Mouse (Mus musculus) macrophage (primary cell): ENCODE measurements around the gene Mpig6b. TPM values are rescaled to one million over a fixed set of nuclear protein-coding genes. Genes with fewer than 3 reads are reported as not detected.

ENCODE experiments used
- H3K27ac ChIP-seq: fragments of 350-480 bp; formaldehyde crosslinking; 2 replicates; pipeline ENCODE4 v1.9.0; 2021
- H3K36me3 ChIP-seq: fragments of 350-480 bp; formaldehyde crosslinking; 2 replicates; pipeline ENCODE4 v1.9.0; 2021; ENCODE audit errors: inconsistent target
- H3K4me3 ChIP-seq: fragments of 350-480 bp; formaldehyde crosslinking; 2 replicates; pipeline ENCODE4 v1.9.0; 2021; ENCODE audit errors: inconsistent target
- H3K79me2 ChIP-seq: fragments of 350-480 bp; formaldehyde crosslinking; 2 replicates; pipeline ENCODE4 v1.9.0; 2021; ENCODE audit errors: inconsistent target
- WGBS: methylation state at CpG from one replicate; pipeline ENCODE4 v1.1.7; 2026; ENCODE audit warnings: inconsistent platforms; ENCODE audit not compliant: missing documents; 5-methylcytosine and 5-hydroxymethylcytosine counted together
- polyA plus RNA-seq: library from polyadenylated mRNA; stranded (reverse); fragments of 250-400 nt; gene quantifications from 3 replicates; pipeline ENCODE4 v1.2.4, GENCODE M21; 2018; ENCODE audit warnings: inconsistent platforms

Gene Mpig6b
- polyA plus RNA-seq, 1 experiment from 2014 or later, result 0.17 TPM

DNA sequence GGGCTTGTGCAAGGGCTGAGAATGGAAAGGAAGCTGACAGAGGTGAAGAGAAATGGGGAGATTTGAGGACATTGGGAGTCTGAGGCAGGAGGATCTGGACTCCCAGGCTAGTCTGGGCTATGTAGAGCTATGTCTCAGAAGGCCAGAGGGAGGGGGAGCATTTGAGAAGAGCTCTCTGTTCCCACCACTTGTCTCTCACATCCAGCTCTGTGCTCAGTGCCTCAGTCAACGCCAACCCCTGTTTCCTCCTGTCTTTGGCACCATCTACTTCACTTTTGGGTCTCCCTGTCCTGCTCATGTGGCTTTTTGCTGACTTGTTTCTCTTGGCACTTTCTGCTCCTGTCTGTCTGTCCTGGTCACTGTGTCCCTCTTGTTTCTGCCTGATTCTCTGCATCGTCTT lies 11.3 kb upstream of the Mpig6b start:
- Histone ChIP-seq H3K4me3 (peak overlapping the region; percentile 29), H3K79me2 (no peaks in the 10 kb centered on the region), H3K36me3 (no peaks in the 10 kb centered on the region), H3K27ac (0 out of 2 replicates have a peak overlapping the region, but pooled peaks have one; percentile 19)
- 28% methylated on average over 2 of the region's 2 CpGs for WGBS

DNA sequence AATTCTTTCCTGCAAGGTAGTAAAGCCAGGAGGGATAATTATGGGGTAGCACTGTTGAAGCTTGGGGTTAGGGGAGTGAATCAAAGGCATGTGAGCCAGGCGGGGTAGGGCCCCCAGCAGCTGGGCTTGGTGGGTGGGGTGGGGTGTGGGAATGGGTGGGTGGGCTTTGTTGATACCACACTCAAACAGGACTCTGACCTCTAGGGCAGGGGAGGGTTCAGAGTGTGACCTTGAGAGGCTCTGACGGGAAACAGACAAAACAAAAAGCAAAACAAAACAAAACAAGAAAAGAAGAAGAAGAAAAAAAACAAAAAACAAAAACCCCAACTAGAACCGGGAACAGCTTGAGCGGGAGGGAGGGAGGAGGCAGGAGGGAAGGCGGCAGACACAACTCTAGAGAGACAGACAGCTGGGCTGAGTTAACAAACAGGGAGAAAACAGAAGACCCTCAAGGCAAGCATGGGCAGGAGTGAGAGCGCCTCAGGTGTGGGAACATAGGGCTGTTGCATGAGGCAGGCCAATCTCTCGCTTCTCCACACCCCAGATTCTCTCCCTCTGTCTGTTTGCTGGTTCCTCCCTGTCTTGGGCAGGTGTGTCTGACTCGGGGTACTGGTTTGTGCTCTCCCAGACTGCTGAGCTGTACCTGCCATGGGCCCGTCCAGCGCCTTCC lies 10.7 kb upstream of the Mpig6b start, which contains the start of gene Ly6g6e:
Gene Ly6g6e (plus strand): TSS at position 396 of the 670 bp plus-strand sequence.
- WGBS, result 68% methylated on average over 10 of the region's 10 CpGs
- Histone ChIP-seq H3K79me2 (no peaks in the 10 kb centered on the region), H3K4me3 (peak within 1 kb of the TSS; percentile 29), H3K27ac (peak within 1 kb of the TSS; percentile 19; the same call in 1 of the 2 replicates), H3K36me3 (no peaks in the 10 kb centered on the region)

DNA sequence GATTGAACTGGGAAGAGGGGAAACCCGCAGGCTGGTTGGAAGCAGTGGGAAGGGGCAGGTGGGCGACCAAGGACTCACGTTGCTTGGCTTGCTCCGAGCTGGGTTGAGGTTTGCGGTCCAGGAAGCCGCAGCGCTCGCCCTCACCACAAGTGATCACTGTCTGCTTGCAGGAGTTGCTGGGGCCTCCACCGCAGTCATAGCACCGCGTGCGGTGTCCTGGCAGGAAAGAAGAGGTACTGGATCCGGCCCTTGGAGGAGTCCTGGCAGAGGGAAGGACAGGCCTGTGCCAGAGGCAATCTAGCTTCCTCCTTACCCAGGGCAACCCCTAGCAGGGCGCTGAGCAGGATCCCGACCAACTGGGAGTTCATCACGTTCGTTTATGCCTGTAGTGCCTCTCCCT lies 8.1 kb upstream of the Mpig6b start:
- H3K36me3 ChIP-seq, result no peaks in the 10 kb centered on the region
- no peak overlapping the region for H3K27ac ChIP-seq
- H3K79me2 ChIP-seq, result no peaks in the 10 kb centered on the region
- WGBS, result 18% methylated on average over 17 of the region's 17 CpGs
- no peak overlapping the region for H3K4me3 ChIP-seq

DNA sequence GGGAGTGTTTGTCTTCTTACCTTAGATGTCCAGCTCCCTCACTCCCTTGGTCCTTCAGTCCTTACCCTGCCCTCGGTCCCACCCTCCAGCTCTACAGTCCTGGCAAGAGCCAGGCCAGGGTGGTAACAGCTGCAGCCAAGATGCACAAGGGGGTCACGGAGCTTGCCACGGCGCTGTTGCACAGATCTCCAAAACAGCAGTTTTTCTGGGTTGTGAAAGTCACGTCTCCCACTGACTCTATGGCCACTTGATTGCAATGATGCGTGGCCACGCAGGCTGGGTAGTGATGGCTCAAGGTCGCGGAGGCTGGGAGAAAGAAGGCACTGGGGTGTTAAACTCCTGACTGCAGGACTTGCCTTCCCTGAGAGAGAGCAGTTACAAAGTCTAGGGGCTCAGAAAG lies 5.5 kb upstream of the Mpig6b start:
- no peak overlapping the region for H3K4me3 ChIP-seq

DNA sequence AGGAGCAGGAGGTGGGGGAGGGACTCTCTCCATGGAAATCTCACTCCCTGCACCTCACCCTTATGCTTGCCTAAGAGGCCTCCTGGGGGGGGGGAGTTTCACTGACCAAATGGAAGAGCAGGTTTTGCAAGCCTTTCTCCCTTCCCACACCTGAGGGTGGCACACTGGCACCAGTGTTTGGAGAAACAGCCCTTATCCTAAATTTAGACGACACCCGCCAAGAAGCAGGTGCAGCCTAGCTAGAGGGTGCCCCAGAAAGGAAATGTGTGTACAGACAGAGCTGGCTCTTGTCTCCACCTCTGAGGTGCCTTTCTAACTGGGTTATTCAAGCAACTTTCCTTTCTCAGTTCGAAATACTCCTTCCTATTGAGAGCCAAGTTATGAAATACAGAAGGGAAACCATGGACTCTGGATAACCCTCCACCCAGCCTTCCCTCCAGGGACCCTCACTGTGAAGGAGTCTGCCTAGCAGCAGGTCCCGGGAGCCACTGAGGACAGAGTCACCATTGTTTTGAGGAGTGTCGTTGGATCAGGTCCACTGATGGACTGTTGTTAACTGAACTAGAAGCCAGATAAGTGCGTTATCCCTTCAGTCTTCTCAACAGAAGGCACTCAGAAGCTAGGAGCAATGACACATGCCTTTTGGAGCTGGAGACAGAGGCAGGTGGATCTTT lies 4.7 kb upstream of the Mpig6b start:
- H3K36me3 ChIP-seq, result no peaks in the 10 kb centered on the region
- H3K27ac ChIP-seq, result no peak overlapping the region
- WGBS, result 57% methylated on average over 5 of the region's 6 CpGs
- no peak overlapping the region for H3K4me3 ChIP-seq
- H3K79me2 ChIP-seq, result no peaks in the 10 kb centered on the region

More for the DNA sequence above, 5.5 kb upstream of the Mpig6b start:
- Histone ChIP-seq H3K36me3 (no peaks in the 10 kb centered on the region), H3K27ac (no peak overlapping the region), H3K79me2 (no peaks in the 10 kb centered on the region)
- WGBS, result 85% methylated on average over 8 of the region's 9 CpGs

DNA sequence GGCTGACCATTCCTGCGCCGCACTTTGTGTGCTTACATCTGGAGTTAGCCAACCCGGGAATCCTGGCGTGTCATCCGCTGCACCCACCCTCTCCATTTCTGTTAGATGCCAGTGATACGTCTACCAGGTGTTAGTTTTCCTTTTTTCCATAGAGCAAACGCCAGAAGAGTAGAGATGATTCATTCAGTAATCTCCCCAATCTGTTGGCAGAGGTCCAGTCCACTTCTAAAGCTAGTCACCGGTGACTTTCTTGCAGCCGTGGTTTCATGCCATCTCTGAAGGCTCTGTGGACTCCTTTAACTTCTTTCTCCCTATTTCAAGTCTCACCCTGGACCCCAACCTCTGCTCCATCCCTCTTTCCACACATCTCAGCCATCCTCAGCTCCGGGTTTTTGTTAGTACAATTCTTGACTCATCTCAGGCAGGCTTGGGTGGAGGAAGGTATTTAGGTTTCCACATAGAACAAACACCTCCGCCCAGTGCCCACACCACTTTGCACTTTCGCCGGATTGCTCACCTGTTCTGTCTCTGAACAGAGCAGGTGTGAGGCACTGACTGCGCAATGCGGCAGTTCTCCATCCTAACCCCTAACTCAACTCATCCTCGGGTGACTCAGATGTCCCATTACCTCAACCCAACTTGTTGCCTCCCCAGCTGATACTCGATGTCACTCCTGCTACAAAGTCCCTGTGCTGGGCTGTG lies 2.4 kb upstream of the Mpig6b start:
- Histone ChIP-seq H3K4me3 (no peak overlapping the region), H3K27ac (no peak overlapping the region), H3K79me2 (no peaks in the 10 kb centered on the region), H3K36me3 (no peaks in the 10 kb centered on the region)
- WGBS, result 74% methylated on average over 17 of the region's 17 CpGs

DNA sequence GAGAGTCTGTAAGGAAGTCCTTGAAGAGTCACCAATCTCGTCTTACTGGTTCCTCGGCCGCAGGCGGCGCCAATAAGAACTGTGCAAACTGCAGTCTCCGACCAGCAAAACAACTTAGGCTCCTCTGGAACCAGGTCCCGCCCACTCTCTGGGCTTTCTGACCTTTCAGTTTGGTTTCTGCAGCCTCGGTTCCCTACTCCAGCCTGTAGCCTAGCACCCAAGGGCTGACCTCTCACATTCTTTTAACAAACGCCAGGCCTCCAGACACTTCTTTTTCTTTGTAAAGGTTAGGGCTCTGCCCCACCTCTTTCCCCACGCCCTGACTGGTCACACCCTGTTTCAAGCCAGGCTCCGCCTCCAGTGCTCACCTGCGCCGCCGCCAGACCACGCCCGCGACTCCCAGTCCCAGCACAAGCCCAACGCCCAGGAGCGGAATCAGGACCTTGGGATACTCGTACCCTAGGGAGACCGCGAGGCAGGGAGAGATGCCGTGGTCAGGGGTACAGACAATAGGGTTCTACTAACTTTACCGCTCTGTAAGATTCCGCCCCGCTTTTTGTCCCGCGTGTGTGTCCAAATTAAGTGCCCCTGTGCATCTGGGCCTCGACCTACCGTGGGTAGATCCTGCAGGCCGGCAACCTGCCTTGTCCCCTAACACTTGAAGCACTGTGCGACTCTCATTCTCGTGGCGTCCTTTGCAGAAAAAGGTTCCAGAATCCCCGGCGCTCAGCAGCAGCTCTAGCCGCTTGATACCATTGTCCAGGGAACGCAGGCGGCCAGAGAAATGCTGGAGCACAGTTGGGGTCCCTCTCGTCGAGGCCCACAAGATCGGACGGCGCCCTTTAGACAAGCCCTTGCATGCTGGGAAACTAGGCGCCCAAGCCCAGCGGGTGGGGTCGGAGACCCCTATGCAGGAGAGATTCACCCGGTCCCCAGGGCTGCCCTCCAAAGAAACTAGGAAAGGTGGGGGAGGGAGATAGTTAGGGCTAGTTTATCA lies 735 bp downstream of the Mpig6b start, which contains the start of gene Ly6g6c:
Gene Ly6g6c (plus strand): TSS at position 438 of the 997 bp plus-strand sequence.
- Histone ChIP-seq H3K36me3 (no peaks in the 10 kb centered on the region), H3K79me2 (no peaks in the 10 kb centered on the region), H3K4me3 (peak within 1 kb of the TSS; percentile 10; the same call in 1 of the 2 replicates), H3K27ac (no peak within 1 kb of the TSS)
- 4% methylated on average over 47 of the region's 48 CpGs for WGBS

DNA sequence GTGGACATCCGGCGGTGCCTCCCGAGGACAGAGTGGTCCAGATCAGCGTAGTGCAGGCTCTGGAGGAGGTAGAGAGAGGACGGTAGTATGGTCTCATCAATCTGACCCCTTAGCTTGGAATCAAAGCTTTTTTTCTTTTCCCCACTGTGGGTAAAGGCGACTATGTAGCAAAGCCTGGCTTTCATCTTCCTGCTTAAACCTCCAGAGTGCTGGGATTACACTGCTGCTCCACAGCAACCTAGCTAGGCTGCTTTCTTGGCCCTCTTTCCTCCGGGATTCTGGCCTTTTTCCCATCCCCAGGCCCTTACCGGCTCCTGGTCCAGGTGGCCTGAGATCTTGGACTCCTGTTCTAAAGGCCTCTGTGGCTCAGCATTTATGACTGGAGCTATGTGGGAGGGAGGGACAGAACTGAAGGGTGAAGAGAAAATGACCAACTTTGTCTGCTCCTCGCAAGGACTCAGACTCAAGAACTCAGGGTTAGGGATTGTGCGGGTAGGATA lies 1.6 kb downstream of the Mpig6b start:
- Histone ChIP-seq H3K27ac (no peak overlapping the region), H3K36me3 (no peaks in the 10 kb centered on the region), H3K79me2 (no peaks in the 10 kb centered on the region), H3K4me3 (peak overlapping the region; percentile 10; the same call in 1 of the 2 replicates)
- 72% methylated on average over 10 of the region's 10 CpGs for WGBS

DNA sequence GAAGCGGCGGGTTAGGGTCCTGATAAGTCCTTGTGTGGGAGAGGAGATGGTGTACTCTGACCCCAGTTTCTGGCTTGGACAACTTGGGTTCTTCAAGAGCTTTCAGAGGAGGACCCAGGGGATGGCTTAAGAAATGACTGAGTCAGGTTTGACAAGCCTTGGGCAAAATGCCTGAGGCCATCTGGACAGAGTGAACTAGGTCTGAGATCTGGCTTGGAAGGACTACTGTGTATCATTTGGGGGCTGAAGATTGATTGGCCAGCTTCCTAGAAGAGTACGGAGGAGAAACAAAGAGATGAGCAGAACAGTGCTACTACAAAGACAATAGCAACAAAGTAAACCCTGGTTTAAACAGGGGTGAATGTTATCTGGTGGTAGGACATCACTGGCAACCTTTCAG lies 2.5 kb downstream of the Mpig6b start:
- Histone ChIP-seq H3K27ac (no peak overlapping the region), H3K4me3 (no peak overlapping the region), H3K79me2 (no peaks in the 10 kb centered on the region), H3K36me3 (peaks cover 1% of the 10 kb centered on the region; the same call in 1 of the 2 replicates)
- 100% methylated on average over 3 of the region's 3 CpGs for WGBS

DNA sequence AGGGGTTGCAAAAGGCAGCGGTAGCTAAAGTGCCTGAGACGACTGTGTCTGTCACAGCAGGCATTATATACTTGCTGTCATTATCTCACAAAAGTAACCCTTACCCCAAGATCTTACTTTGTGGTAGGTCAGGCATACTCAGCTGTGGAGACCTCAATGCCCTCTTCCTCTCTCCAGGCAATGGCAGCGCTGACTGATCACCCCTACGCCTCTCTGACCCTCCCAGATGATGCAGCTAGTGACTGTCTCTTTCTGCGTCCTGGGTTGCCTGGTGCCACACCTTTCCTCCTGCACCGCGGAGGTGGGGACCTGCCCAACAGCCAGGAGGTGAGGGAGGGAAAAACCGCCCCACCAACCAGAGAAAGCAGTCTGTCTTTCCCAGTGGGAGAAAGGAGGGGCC lies 4.7 kb downstream of the Mpig6b start:
- H3K79me2 ChIP-seq, result no peaks in the 10 kb centered on the region
- peaks cover 16% of the 10 kb centered on the region; the same call in 1 of the 2 replicates for H3K36me3 ChIP-seq
- 98% methylated on average over 8 of the region's 8 CpGs for WGBS
- no peak overlapping the region for H3K27ac ChIP-seq
- H3K4me3 ChIP-seq, result no peak overlapping the region

DNA sequence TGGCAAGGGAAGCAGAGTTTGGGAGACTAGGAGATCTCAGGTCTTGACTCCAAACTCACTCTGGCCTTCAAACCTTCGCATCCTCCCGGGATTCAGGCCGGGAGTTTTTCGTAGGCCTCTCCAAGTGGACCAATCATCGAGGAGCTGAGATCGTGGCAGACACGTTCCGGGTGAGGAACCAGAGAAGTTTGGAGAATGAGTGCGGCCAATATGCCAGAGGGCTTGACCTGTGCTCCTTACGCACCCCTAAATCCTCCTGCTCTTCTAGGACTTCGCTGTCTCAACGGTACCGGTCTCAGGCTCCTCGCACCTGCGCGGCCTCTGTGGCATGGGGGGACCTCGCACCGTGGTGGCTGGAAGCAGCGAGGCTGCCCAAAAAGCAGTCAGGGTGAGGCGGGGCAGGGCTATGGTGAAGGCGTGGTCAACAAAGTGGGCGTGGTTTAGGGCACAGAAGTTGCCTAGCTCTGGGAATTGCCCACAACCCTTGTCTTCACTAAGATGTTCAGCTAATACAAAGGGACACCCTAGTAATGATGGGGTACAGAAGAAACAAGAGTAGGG lies 5.2 kb downstream of the Mpig6b start:
- Histone ChIP-seq H3K36me3 (peaks cover 21% of the 10 kb centered on the region), H3K27ac (no peak overlapping the region), H3K4me3 (no peak overlapping the region), H3K79me2 (peaks cover under 1% of the 10 kb centered on the region; the same call in 1 of the 2 replicates)
- 82% methylated on average over 16 of the region's 22 CpGs for WGBS

DNA sequence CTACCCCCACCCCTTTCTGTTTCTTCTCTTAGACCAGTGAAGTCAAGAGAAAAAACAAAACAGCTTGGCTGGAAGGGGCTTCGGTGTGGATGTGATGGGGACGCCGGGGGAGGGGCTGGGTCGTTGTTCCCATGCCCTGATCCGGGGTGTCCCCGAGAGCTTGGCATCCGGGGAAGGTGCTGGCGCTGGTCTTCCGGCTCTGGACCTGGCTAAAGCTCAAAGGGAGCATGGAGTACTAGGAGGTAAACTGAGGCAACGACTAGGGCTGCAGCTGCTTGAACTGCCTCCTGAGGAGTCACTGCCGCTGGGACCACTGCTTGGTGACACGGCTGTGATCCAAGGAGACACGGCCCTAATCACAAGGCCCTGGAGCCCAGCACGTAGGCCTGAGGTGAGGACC lies 5.9 kb downstream of the Mpig6b start:
- no peak overlapping the region for H3K27ac ChIP-seq
- peaks cover 28% of the 10 kb centered on the region for H3K36me3 ChIP-seq
- H3K4me3 ChIP-seq, result no peak overlapping the region
- 68% methylated on average over 13 of the region's 14 CpGs for WGBS
- peaks cover 8% of the 10 kb centered on the region for H3K79me2 ChIP-seq
